Mouse (Mus musculus) heart, embryonic 14.5 days (tissue): ENCODE results near the gene Rpl37. TPM values are rescaled to one million over a fixed set of nuclear protein-coding genes. Genes with fewer than 3 reads are reported as not detected.

Experiments used
- ATAC-seq: fragments of 200-750 bp; cut with Nextera tagmentation; 2 replicates; pipeline ENCODE4 v1.8.0; 2017; ENCODE audit warnings: low read depth, moderate TSS enrichment; ENCODE audit not compliant: insufficient number of reproducible peaks, insufficient read depth, low FRiP score
- H3K27ac ChIP-seq, 2 experiments: fragments of 200-500 bp in 1 of 2; fragments of 300-500 bp in 1 of 2; sonication (generic) in 1 of 2; replicated peaks in 1 of 2; 2 replicates each; pipeline ENCODE4 v1.5.1; 2012 to 2014; ENCODE audit warnings: low read depth in 2 of 2, low read length in 2 of 2, control low read depth in 1 of 2, mild to moderate bottlenecking in 1 of 2, mixed read lengths in 1 of 2; ENCODE audit not compliant: control insufficient read depth in 1 of 2, insufficient read depth in 1 of 2
- H3K27me3 ChIP-seq: fragments of 300-500 bp; sonication (generic); 2 replicates; pipeline ENCODE4 v1.6.1; 2014; ENCODE audit warnings: mild to moderate bottlenecking, low read length, control low read depth; ENCODE audit not compliant: control insufficient read depth, insufficient read depth
- H3K36me3 ChIP-seq: fragments of 300-500 bp; sonication (generic); 2 replicates; pipeline ENCODE4 v1.6.1; 2014; ENCODE audit warnings: mild to moderate bottlenecking, control low read depth, low read length, mixed read lengths; ENCODE audit not compliant: control insufficient read depth, insufficient read depth
- H3K4me1 ChIP-seq, 2 experiments: fragments of 200-500 bp in 1 of 2; fragments of 300-500 bp in 1 of 2; sonication (generic) in 1 of 2; 2 replicates each; pipeline ENCODE4 v1.6.1; 2012 to 2014; ENCODE audit warnings: low read length in 2 of 2, control low read depth in 1 of 2, mixed read lengths in 1 of 2; ENCODE audit not compliant: control insufficient read depth in 2 of 2, insufficient read depth in 2 of 2
- H3K4me2 ChIP-seq: fragments of 300-500 bp; sonication (generic); 2 replicates; pipeline ENCODE4 v1.6.1; 2014; ENCODE audit warnings: mild to moderate bottlenecking, low read length
- H3K4me3 ChIP-seq, 2 experiments: fragments of 200-500 bp in 1 of 2; fragments of 300-500 bp in 1 of 2; sonication (generic) in 1 of 2; 2 replicates each; pipeline ENCODE4 v1.5.1; 2012 to 2014; ENCODE audit warnings: low read length in 2 of 2, mild to moderate bottlenecking in 2 of 2, control low read depth in 1 of 2, low read depth in 1 of 2, moderate library complexity in 1 of 2; ENCODE audit not compliant: control insufficient read depth in 1 of 2, insufficient read depth in 1 of 2
- H3K9ac ChIP-seq: fragments of 300-500 bp; sonication (generic); 2 replicates; pipeline ENCODE4 v1.6.1; 2014; ENCODE audit warnings: mild to moderate bottlenecking, low read length
- H3K9me3 ChIP-seq: fragments of 300-500 bp; sonication (generic); 2 replicates; pipeline ENCODE4 v1.6.1; 2016; ENCODE audit warnings: low read length, control low read depth; ENCODE audit not compliant: control insufficient read depth
- WGBS: fragments of 180-500 bp; shearing (Covaris S2); extraction: QIAGEN DNeasy Blood & Tissue Kit; methylation state at CpG from one replicate; pipeline ENCODE4 v1.1.7; 2014; 5-methylcytosine and 5-hydroxymethylcytosine counted together
- polyA plus RNA-seq: library from polyadenylated mRNA; unstranded; fragments of >200 nt; fragmentation: Nextera tagmentation; extraction: Ambion mirVana; gene quantifications from 2 replicates; pipeline ENCODE4 v1.2.1, GENCODE M21; 2014

Rpl37 gene
- polyA plus RNA-seq: 480 and 512 TPM in 2 replicates

- Histone ChIP-seq H3K4me3 (peak within 1 kb of the TSS; percentile 61 to 83), H3K27me3 (no peaks in the 10 kb centered on the region), H3K9ac (peak within 1 kb of the TSS; percentile 82), H3K4me1 (peaks cover 7 to 34% of the 10 kb centered on the region in 2 experiments; a peak in 3 of 4 replicates), H3K4me2 (peak within 1 kb of the TSS; percentile 75), H3K27ac (peak within 1 kb of the TSS; percentile 95 to 98), H3K9me3 (no peaks in the 10 kb centered on the region), H3K36me3 (peaks cover 43% of the 10 kb centered on the region)
- peak; percentile 99 for ATAC-seq
- under 1% methylated on average over 51 of the region's 55 CpGs for WGBS
These were observed at the start of gene Rpl37 for GRCm38 (mm10) chr15:5116270-5117030. Gene Rpl37 (plus strand): TSS chr15:5116645.

- Histone ChIP-seq H3K27me3 (no peaks in the 10 kb centered on the region), H3K9ac (no peak overlapping the region), H3K4me1 (no peaks in the 10 kb centered on the region), H3K27ac (no peak overlapping the region), H3K4me3 (no peak overlapping the region), H3K9me3 (0 out of 2 replicates have a peak, but pooled peaks cover 5% of the 10 kb centered on the region), H3K4me2 (peak overlapping the region; percentile 48), H3K36me3 (no peaks in the 10 kb centered on the region)
- 24% methylated on average over 15 of the region's 15 CpGs for WGBS
- ATAC-seq: no peak
These were observed 47.5 kb upstream of the Rpl37 start for GRCm38 (mm10) chr15:5068801-5069518.

GRCm38 (mm10) chr15:5081235-5081634 is 35.2 kb upstream of the Rpl37 start:
- Histone ChIP-seq H3K36me3 (no peaks in the 10 kb centered on the region), H3K4me1 (no peaks in the 10 kb centered on the region), H3K9ac (no peak overlapping the region), H3K4me2 (no peak overlapping the region), H3K27ac (no peak overlapping the region), H3K9me3 (no peaks in the 10 kb centered on the region), H3K4me3 (no peak overlapping the region), H3K27me3 (no peaks in the 10 kb centered on the region)
- no peak for ATAC-seq
- 54% methylated on average over 1 of the region's 1 CpGs for WGBS

- Histone ChIP-seq H3K4me1 (no peaks in the 10 kb centered on the region), H3K36me3 (no peaks in the 10 kb centered on the region), H3K4me3 (no peak overlapping the region), H3K27ac (no peak overlapping the region), H3K27me3 (no peaks in the 10 kb centered on the region), H3K9ac (no peak overlapping the region), H3K4me2 (no peak overlapping the region), H3K9me3 (no peaks in the 10 kb centered on the region)
- 0% methylated on average over 2 of the region's 2 CpGs for WGBS
- no peak for ATAC-seq
These were observed 30.3 kb upstream of the Rpl37 start for GRCm38 (mm10) chr15:5086162-5086561.

GRCm38 (mm10) chr15:5088850-5089608 is 27.4 kb upstream of the Rpl37 start:
- Histone ChIP-seq H3K27me3 (no peaks in the 10 kb centered on the region), H3K4me2 (no peak overlapping the region), H3K9ac (no peak overlapping the region), H3K9me3 (no peaks in the 10 kb centered on the region), H3K4me1 (no peaks in the 10 kb centered on the region), H3K27ac (no peak overlapping the region), H3K4me3 (no peak overlapping the region), H3K36me3 (no peaks in the 10 kb centered on the region)
- ATAC-seq: no peak
- WGBS: 75% methylated on average over 7 of the region's 7 CpGs

- WGBS: 86% methylated on average over 10 of the region's 10 CpGs
These were observed 26.3 kb upstream of the Rpl37 start for GRCm38 (mm10) chr15:5090131-5090530.

GRCm38 (mm10) chr15:5095534-5096301 is 20.7 kb upstream of the Rpl37 start:
- H3K4me2 ChIP-seq: no peak overlapping the region
- H3K4me3 ChIP-seq: no peak overlapping the region
- H3K4me1 ChIP-seq: no peaks in the 10 kb centered on the region
- ATAC-seq: no peak
- no peak overlapping the region for H3K27ac ChIP-seq
- no peaks in the 10 kb centered on the region for H3K27me3 ChIP-seq
- no peaks in the 10 kb centered on the region for H3K9me3 ChIP-seq
- peaks cover 7% of the 10 kb centered on the region for H3K36me3 ChIP-seq
- H3K9ac ChIP-seq: no peak overlapping the region
- 78% methylated on average over 11 of the region's 11 CpGs for WGBS

More at GRCm38 (mm10) chr15:5090131-5090530, 26.3 kb upstream of the Rpl37 start:
- H3K27ac ChIP-seq: no peak overlapping the region
- no peak overlapping the region for H3K4me2 ChIP-seq
- H3K9ac ChIP-seq: no peak overlapping the region
- H3K4me1 ChIP-seq: no peaks in the 10 kb centered on the region
- H3K27me3 ChIP-seq: no peaks in the 10 kb centered on the region
- H3K36me3 ChIP-seq: no peaks in the 10 kb centered on the region
- no peaks in the 10 kb centered on the region for H3K9me3 ChIP-seq
- no peak for ATAC-seq
- H3K4me3 ChIP-seq: no peak overlapping the region
